Mouse (Mus musculus) kidney, postnatal 0 days (tissue): ENCODE data around the gene Katnb1. TPM values are rescaled to one million over a fixed set of nuclear protein-coding genes. Genes with fewer than 3 reads are reported as not detected.

ENCODE experiments used
- ATAC-seq: fragments of 200-750 bp; cut with Nextera tagmentation; replicated peaks from 2 replicates; pipeline ENCODE4 v1.8.0; 2017; ENCODE audit warnings: low read depth, moderate number of reproducible peaks, moderate TSS enrichment, moderate library complexity; ENCODE audit not compliant: low FRiP score
- DNase-seq: peaks from one replicate; pipeline ENCODE4 v3.0.0-alpha.2; 2016; ENCODE audit warnings: low spot score
- H3K27ac ChIP-seq: fragments of 300-500 bp; sonication (generic); 2 replicates; pipeline ENCODE4 v1.5.1; 2014; ENCODE audit warnings: mild to moderate bottlenecking
- H3K27me3 ChIP-seq: fragments of 300-500 bp; sonication (generic); 2 replicates; pipeline ENCODE4 v1.6.1; 2014; ENCODE audit warnings: low read length, mixed read lengths; ENCODE audit not compliant: insufficient read depth
- H3K36me3 ChIP-seq: fragments of 300-500 bp; sonication (generic); 2 replicates; pipeline ENCODE4 v1.6.1; 2014; ENCODE audit warnings: low read length, mixed read lengths; ENCODE audit not compliant: insufficient read depth
- H3K4me1 ChIP-seq: fragments of 300-500 bp; sonication (generic); replicated peaks from 2 replicates; pipeline ENCODE4 v1.6.1; 2014; ENCODE audit warnings: antibody characterized with exemption, low read length, mixed read lengths; ENCODE audit not compliant: insufficient read depth
- H3K4me2 ChIP-seq: fragments of 300-500 bp; sonication (generic); 2 replicates; pipeline ENCODE4 v1.6.1; 2014; ENCODE audit warnings: mild to moderate bottlenecking, low read length, moderate library complexity, mixed read lengths
- H3K4me3 ChIP-seq: fragments of 300-500 bp; sonication (generic); replicated peaks from 2 replicates; pipeline ENCODE4 v1.5.1; 2014; ENCODE audit warnings: low read depth, low read length
- H3K9ac ChIP-seq: fragments of 300-500 bp; sonication (generic); 2 replicates; pipeline ENCODE4 v1.6.1; 2014; ENCODE audit warnings: low read depth, low read length
- H3K9me3 ChIP-seq: fragments of 300-500 bp; sonication (generic); replicated peaks from 2 replicates; pipeline ENCODE4 v1.6.1; 2016; ENCODE audit warnings: low read length, inconsistent platforms, mixed read lengths
- CTCF ChIP-seq: IDR thresholded peaks from 2 replicates; pipeline ENCODE4 v1.5.1; 2016; ENCODE audit warnings: antibody characterized with exemption, low read depth, mild to moderate bottlenecking, moderate library complexity
- whole genome bisulfite sequencing: fragments of 180-500 bp; shearing (Covaris S2); extraction: QIAGEN DNeasy Blood & Tissue Kit; methylation state at CpG from one replicate; pipeline ENCODE4 v1.1.7; 2014; 5-methylcytosine and 5-hydroxymethylcytosine counted together
- polyA plus RNA-seq: library from polyadenylated mRNA; unstranded; fragments of >200 nt; fragmentation: Nextera tagmentation; extraction: Ambion mirVana; gene quantifications from 2 replicates; pipeline ENCODE4 v1.2.1, GENCODE M21; 2015

Katnb1 gene
- polyA plus RNA-seq, 1 experiment from 2014 or later: 21.2 TPM

DNA sequence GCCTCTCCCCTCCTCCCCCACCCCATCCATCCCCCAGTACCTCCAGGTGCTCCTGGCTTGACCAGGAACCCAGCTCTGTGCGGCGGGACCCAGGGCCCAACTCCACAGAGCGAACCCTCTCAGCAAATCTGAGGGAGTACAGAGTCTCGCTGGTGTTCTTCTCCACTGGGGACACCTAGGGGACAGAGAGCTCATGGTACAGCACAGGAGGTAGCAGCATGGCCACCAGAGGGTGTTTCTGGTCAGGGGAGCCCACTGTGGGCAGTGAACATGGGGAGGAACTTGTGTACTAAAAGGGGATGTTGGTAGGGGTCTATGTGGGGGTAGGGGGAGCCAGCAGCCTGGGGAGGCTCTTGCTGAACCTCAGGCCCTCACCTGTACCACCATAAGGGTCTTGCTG is 21.0 kb downstream of the Katnb1 start:
- no peak overlapping the region for H3K9ac ChIP-seq
- WGBS: 69% methylated on average over 4 of the region's 4 CpGs
- peak; percentile 53 for TF ChIP-seq CTCF

DNA sequence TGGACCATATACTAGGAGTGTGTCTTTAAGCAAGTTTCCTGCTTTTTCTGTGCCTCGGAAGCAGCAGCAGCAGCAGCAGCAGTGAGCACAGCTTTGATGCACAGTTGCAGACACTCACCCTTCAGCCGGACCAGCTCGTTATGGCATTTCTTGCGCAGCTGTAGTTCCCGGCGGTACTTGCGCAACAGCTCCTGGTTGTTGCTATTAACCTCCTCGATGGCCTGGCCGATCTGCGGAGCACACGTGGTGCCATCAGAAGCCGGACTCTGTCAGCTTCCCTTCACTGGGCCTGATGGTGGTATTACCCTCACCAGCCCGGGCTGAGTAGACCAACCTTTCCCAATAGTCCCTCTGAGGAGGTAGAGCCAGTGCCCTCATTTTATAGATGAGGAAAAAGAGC is 26.3 kb downstream of the Katnb1 start:
- no peak for DNase-seq
- 91% methylated on average over 13 of the region's 13 CpGs for WGBS
- no peaks in the 10 kb centered on the region for H3K4me1 ChIP-seq
- H3K4me3 ChIP-seq: no peak overlapping the region
- no peak overlapping the region for H3K27ac ChIP-seq
- ATAC-seq: no peak
- H3K9me3 ChIP-seq: no peaks in the 10 kb centered on the region
- H3K36me3 ChIP-seq: peaks cover 58% of the 10 kb centered on the region
- no peak for TF ChIP-seq CTCF
- H3K27me3 ChIP-seq: no peaks in the 10 kb centered on the region
- no peak overlapping the region for H3K4me2 ChIP-seq
- no peak overlapping the region for H3K9ac ChIP-seq

More for the DNA sequence above, 21.0 kb downstream of the Katnb1 start:
- H3K4me2 ChIP-seq: no peak overlapping the region
- H3K27ac ChIP-seq: no peak overlapping the region
- no peak for ATAC-seq
- no peaks in the 10 kb centered on the region for H3K27me3 ChIP-seq
- H3K36me3 ChIP-seq: peaks cover 59% of the 10 kb centered on the region
- no peaks in the 10 kb centered on the region for H3K4me1 ChIP-seq
- H3K4me3 ChIP-seq: no peak overlapping the region
- H3K9me3 ChIP-seq: no peaks in the 10 kb centered on the region
- peak; percentile 24 for DNase-seq

DNA sequence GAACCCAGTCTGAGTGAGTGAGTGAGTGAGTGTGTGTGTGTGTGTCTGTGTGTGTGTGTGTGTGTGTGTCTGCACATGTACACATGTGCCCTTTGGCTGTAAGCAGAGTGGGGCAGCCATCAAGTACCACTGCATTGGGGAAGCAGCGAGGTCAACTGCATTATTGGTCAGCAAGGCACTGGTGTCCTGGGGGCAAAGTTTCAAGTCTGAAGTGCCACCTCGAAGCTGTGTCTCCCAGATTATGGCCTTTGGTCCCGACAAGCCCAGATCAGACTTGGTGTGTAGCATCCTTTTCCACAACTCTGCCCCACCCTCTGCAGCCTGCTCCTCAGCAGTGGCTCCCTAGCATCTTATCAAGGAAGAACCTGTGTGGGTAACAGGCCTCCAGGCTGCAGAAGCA is 31.6 kb downstream of the Katnb1 start:
- DNase-seq (no peak), ATAC-seq (no peak)
- Histone ChIP-seq H3K4me1 (no peaks in the 10 kb centered on the region), H3K27ac (no peak overlapping the region), H3K9ac (no peak overlapping the region), H3K9me3 (no peaks in the 10 kb centered on the region), H3K4me2 (no peak overlapping the region), H3K36me3 (peaks cover 30% of the 10 kb centered on the region), H3K4me3 (no peak overlapping the region), H3K27me3 (no peaks in the 10 kb centered on the region)
- TF ChIP-seq CTCF: no peak
- WGBS: 91% methylated on average over 3 of the region's 3 CpGs

DNA sequence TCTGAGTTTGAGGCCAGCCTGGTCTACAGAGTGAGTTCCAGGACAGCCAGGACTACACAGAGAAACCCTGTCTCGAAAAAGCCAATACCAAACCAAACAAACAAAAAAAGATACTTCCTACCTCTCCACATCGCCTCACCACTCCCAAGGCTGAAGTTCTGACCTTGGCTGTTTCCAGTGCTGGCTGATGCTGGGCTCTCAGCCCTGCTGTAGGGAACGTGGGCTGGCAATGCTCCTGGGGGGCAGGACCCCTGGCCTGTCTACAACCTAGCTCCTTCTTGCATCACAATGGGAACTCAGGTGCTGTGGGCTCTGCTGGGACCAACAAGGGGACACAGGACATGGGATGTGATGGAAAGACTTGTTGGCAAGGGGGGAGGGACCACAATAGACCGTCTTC is 32.1 kb downstream of the Katnb1 start:
- Histone ChIP-seq H3K4me3 (no peak overlapping the region), H3K36me3 (peaks cover 26% of the 10 kb centered on the region), H3K9me3 (no peaks in the 10 kb centered on the region), H3K27me3 (no peaks in the 10 kb centered on the region), H3K9ac (no peak overlapping the region), H3K27ac (no peak overlapping the region), H3K4me2 (no peak overlapping the region), H3K4me1 (no peaks in the 10 kb centered on the region)
- ATAC-seq (no peak), DNase-seq (no peak)
- TF ChIP-seq CTCF: no peak
- 86% methylated on average over 4 of the region's 4 CpGs for WGBS

DNA sequence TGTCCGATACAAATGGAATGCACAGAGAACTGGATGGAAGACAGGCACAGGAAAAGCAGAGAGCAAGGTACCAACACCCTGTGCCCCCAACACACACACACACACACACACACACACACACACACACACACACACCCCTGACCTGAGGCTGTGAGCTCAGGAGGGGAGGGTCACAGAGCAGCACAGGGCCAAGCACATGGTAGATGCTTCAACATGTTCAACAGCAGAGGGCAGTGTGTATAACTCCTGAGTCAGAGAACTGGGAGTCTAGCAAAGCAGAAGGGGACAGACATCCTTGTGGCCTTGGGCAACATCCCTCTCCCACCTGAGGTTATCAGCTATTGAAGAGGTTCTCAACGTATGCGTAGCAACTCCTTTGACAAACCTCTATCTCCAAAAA is 32.8 kb downstream of the Katnb1 start:
- Histone ChIP-seq H3K27me3 (no peaks in the 10 kb centered on the region), H3K27ac (no peak overlapping the region), H3K9ac (no peak overlapping the region), H3K4me2 (no peak overlapping the region), H3K4me3 (no peak overlapping the region), H3K9me3 (no peaks in the 10 kb centered on the region), H3K36me3 (peaks cover 19% of the 10 kb centered on the region), H3K4me1 (no peaks in the 10 kb centered on the region)
- TF ChIP-seq CTCF: peak; percentile 76
- DNase-seq (peak; percentile 78), ATAC-seq (peak; percentile 49; the same call in 1 of the 2 replicates)
- 80% methylated on average over 3 of the region's 3 CpGs for WGBS

DNA sequence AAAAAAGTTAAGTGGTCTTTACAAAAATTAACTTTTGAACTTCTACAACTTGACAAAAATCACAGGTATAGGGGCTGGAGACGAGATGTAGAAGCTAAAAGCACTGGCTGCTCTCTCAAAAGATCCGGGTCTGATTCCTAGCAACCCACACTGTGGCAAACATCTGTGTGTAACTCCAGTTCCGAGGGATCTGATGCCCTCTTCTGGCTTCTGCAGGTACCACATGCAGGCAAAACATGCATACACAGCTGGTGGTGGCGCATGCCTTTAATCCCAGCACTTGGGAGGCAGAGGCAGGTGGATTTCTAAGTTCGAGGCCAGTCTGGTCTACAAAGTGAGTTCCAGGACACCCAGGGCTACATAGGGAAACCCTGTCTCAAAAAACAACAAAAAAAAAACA is 42.5 kb downstream of the Katnb1 start:
- WGBS: 94% methylated on average over 5 of the region's 5 CpGs
- H3K9ac ChIP-seq: no peak overlapping the region

DNA sequence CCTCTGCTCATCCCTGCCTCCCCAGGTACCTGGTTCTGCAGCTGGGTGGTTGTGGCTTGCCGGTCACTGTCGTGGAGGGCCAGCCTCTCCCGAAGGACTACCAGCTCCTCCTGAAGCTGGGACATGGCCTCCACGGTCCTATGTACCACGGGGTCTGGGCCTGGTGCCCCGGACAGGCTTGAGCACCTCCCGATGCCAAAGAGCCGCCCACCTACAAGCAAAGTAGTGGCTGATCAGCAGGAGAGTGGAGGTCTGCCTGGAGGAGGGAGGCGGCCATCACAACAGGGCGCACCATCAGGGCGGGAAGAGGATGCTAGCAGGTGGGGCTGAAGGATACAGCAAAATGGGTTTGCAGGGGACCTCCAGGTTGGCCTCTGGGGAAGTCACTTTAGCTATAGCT is 45.5 kb downstream of the Katnb1 start:
- Histone ChIP-seq H3K4me2 (no peak overlapping the region), H3K27me3 (no peaks in the 10 kb centered on the region), H3K27ac (no peak overlapping the region), H3K36me3 (peaks cover 16% of the 10 kb centered on the region; the same call in 1 of the 2 replicates), H3K4me1 (peaks cover 6% of the 10 kb centered on the region), H3K9ac (no peak overlapping the region), H3K9me3 (no peaks in the 10 kb centered on the region), H3K4me3 (no peak overlapping the region)
- no peak for DNase-seq
- ATAC-seq: no peak
- 92% methylated on average over 11 of the region's 11 CpGs for WGBS
- no peak for TF ChIP-seq CTCF

More for the DNA sequence above, 42.5 kb downstream of the Katnb1 start:
- peaks cover 10% of the 10 kb centered on the region; the same call in 1 of the 2 replicates for H3K36me3 ChIP-seq
- no peak overlapping the region for H3K4me3 ChIP-seq
- DNase-seq: no peak
- H3K4me1 ChIP-seq: peaks cover 6% of the 10 kb centered on the region
- H3K27ac ChIP-seq: no peak overlapping the region
- no peaks in the 10 kb centered on the region for H3K9me3 ChIP-seq
- TF ChIP-seq CTCF: peak; percentile 42
- H3K4me2 ChIP-seq: no peak overlapping the region
- no peaks in the 10 kb centered on the region for H3K27me3 ChIP-seq
- ATAC-seq: no peak
